In genomic region chr10:9594666-9595065, GRCm38 (mm10) we compare ENCODE assay signal across 31 mouse cellular contexts.
"Had no signal": no experiment of that assay in that cellular context is flagged by ENCODE, and none has a peak within 500 bp of the region (broad histone marks: within the 10 kb centered on the region; RNA-seq: fewer than 3 reads in every experiment).

No protein-coding gene starts in this region.

- H3K27me3 ChIP-seq: heart, embryonic 12.5 days; heart, embryonic 13.5 days; heart, embryonic 15.5 days; hindbrain, embryonic 12.5 days; hindbrain, embryonic 13.5 days; hindbrain, embryonic 15.5 days; intestine, embryonic 15.5 days; kidney, embryonic 15.5 days had no signal

- H3K9me3 ChIP-seq: heart, embryonic 12.5 days; heart, embryonic 13.5 days; heart, embryonic 15.5 days; hindbrain, embryonic 10.5 days; hindbrain, embryonic 12.5 days; hindbrain, embryonic 13.5 days; hindbrain, embryonic 15.5 days; intestine, embryonic 15.5 days; kidney, embryonic 15.5 days had no signal

- H3K36me3 ChIP-seq: heart, embryonic 12.5 days; heart, embryonic 13.5 days; heart, embryonic 15.5 days; hindbrain, embryonic 10.5 days; hindbrain, embryonic 12.5 days; hindbrain, embryonic 13.5 days; hindbrain, embryonic 15.5 days; intestine, embryonic 15.5 days; kidney, embryonic 15.5 days had no signal

- H3K27ac ChIP-seq: heart, embryonic 13.5 days; heart, embryonic 15.5 days; hindbrain, embryonic 10.5 days; hindbrain, embryonic 12.5 days; hindbrain, embryonic 13.5 days; hindbrain, embryonic 14.5 days; hindbrain, embryonic 15.5 days; hindbrain, postnatal 0 days; intestine, embryonic 15.5 days; kidney, embryonic 15.5 days; kidney, postnatal 0 days; layer of hippocampus, adult 2 months; left cerebral cortex, adult 2 months had no signal

- H3K4me3 ChIP-seq: heart, embryonic 12.5 days; heart, embryonic 13.5 days; heart, embryonic 15.5 days; hindbrain, embryonic 10.5 days; hindbrain, embryonic 12.5 days; hindbrain, embryonic 13.5 days; hindbrain, embryonic 15.5 days; intestine, embryonic 15.5 days; kidney, embryonic 15.5 days; layer of hippocampus, adult 2 months; left cerebral cortex, adult 2 months had no signal

- DNase-seq: heart, postnatal 10 days; heart, postnatal 14 days; heart, postnatal 36 days; heart, postnatal 4 days; kidney, adult 11 months; kidney, adult 18-20 months; kidney, adult 2 months; kidney, adult 8-10 months; kidney, adult 9 months; kidney, postnatal 10 days; kidney, postnatal 14 days; kidney, postnatal 25 days; kidney, postnatal 36 days; kidney, postnatal 4 days; layer of hippocampus, adult 9-11 months; layer of hippocampus, postnatal 36 days had no signal

- H3K4me1 ChIP-seq: heart, embryonic 12.5 days; heart, embryonic 13.5 days; heart, embryonic 15.5 days; hindbrain, embryonic 10.5 days; hindbrain, embryonic 12.5 days; hindbrain, embryonic 13.5 days; hindbrain, embryonic 15.5 days; intestine, embryonic 15.5 days; kidney, embryonic 15.5 days had no signal

- H3K9ac ChIP-seq: heart, embryonic 12.5 days; heart, embryonic 13.5 days; heart, embryonic 15.5 days; hindbrain, embryonic 12.5 days; hindbrain, embryonic 13.5 days; hindbrain, embryonic 14.5 days; hindbrain, embryonic 15.5 days; intestine, embryonic 15.5 days; kidney, embryonic 15.5 days had no signal

- H3K4me2 ChIP-seq: heart, embryonic 11.5 days; heart, embryonic 12.5 days; heart, embryonic 13.5 days; heart, embryonic 15.5 days; hindbrain, embryonic 12.5 days; hindbrain, embryonic 13.5 days; hindbrain, embryonic 14.5 days; hindbrain, embryonic 15.5 days; intestine, embryonic 15.5 days; kidney, embryonic 15.5 days had no signal
